Mouse (Mus musculus): ENCODE data around the gene Trmt13. TPM values are rescaled to one million over a fixed set of nuclear protein-coding genes. Genes with fewer than 3 reads are reported as not detected.

Trmt13 gene
- polyA plus RNA-seq, 1 experiment from 2014 or later: 22.9 TPM

Other genes starting within 250 kb of the Trmt13 start
- gene Cdc14a, start 190.6 kb downstream of the Trmt13 start, polyA plus RNA-seq (2015; fragmentation: Nextera tagmentation; extraction: Ambion mirVana): 6.2 and 6.9 TPM in 2 replicates
- gene Rtca, start 106.4 kb downstream of the Trmt13 start, polyA plus RNA-seq (2015; fragmentation: Nextera tagmentation; extraction: Ambion mirVana): 64.2 and 68.9 TPM in 2 replicates
- gene Dbt, start 101.5 kb downstream of the Trmt13 start, polyA plus RNA-seq (2015; fragmentation: Nextera tagmentation; extraction: Ambion mirVana): 18.1 and 20.8 TPM in 2 replicates
- 3.5 and 3.6 TPM in 2 replicates for gene Lrrc39, start 51.6 kb downstream of the Trmt13 start, polyA plus RNA-seq (2015; fragmentation: Nextera tagmentation; extraction: Ambion mirVana)
- 18.0 and 20.1 TPM in 2 replicates for gene Sass6, start 19.6 kb downstream of the Trmt13 start, polyA plus RNA-seq (2015; fragmentation: Nextera tagmentation; extraction: Ambion mirVana)
- gene Mfsd14a, start 48.1 kb upstream of the Trmt13 start, polyA plus RNA-seq (2015; fragmentation: Nextera tagmentation; extraction: Ambion mirVana): 82.6 and 87.3 TPM in 2 replicates
- gene Gm43191, start 66.7 kb upstream of the Trmt13 start, polyA plus RNA-seq (2015; fragmentation: Nextera tagmentation; extraction: Ambion mirVana): not detected in 2 replicates
- gene Slc35a3, start 98.2 kb upstream of the Trmt13 start, polyA plus RNA-seq (2015; fragmentation: Nextera tagmentation; extraction: Ambion mirVana): 18.5 and 19.4 TPM in 2 replicates
- gene Agl, start 193.6 kb upstream of the Trmt13 start, polyA plus RNA-seq (2015; fragmentation: Nextera tagmentation; extraction: Ambion mirVana): 12.1 and 12.2 TPM in 2 replicates
- 36.6 and 39.0 TPM in 2 replicates for gene Frrs1, start 244.9 kb upstream of the Trmt13 start, polyA plus RNA-seq (2015; fragmentation: Nextera tagmentation; extraction: Ambion mirVana)

Data from intestine, embryonic 15.5 days (tissue).